Mouse (Mus musculus): ENCODE results near the gene Mgst3. TPM values are rescaled to one million over a fixed set of nuclear protein-coding genes. Genes with fewer than 3 reads are reported as not detected.

Mgst3 gene
- total and polyA plus RNA-seq, 3 experiments, result 1.4 TPM; not detected in 2

GRCm38 (mm10) chr1:167378019-167378418 is 15.6 kb downstream of the Mgst3 start:
- Histone ChIP-seq H3K27me3 (replicated peaks) (peaks cover 68% of the 10 kb centered on the region), H3K4me2 (ENCODE audit: insufficient read depth, low read depth, poor library complexity, severe bottlenecking) (no peak overlapping the region), H3K9ac (ENCODE audit: insufficient read depth, low read depth) (no peak overlapping the region), H3K27ac (ENCODE audit: insufficient read depth, low read depth) (no peak overlapping the region), H3K79me2 (replicated peaks; ENCODE audit: control insufficient read depth, extremely low read depth, insufficient read depth, poor library complexity, severe bottlenecking) (no peaks in the 10 kb centered on the region), H3K36me3 (replicated peaks in 1 of 2; ENCODE audit: control insufficient read depth in 1 of 2, insufficient read depth in 1 of 2, low read length in 1 of 2) (no peaks in the 10 kb centered on the region), H3K4me3 (replicated peaks in 1 of 3; ENCODE audit: low read depth in 2 of 3, low read length in 2 of 3, poor library complexity in 1 of 3) (no peak overlapping the region), H3K4me1 (ENCODE audit: control insufficient read depth in 1 of 2, insufficient read depth in 2 of 2) (peaks cover 7 to 12% of the 10 kb centered on the region in 2 experiments; a peak in 3 of 4 replicates), H3K9me3 (replicated peaks; ENCODE audit: low read length) (no peaks in the 10 kb centered on the region)
- in situ Hi-C loops (cut with MboI; ENCODE audit: low pct_ligation_motif_present, low pct_unique_long_range_greater_than_20kb, low sequenced_read_pairs), result no loop called here
- no peak for DNase-seq (ENCODE audit: extremely low read depth)
- dilution Hi-C loops (cut with MboI; ENCODE audit: extremely low pct_ligation_motif_present, extremely low pct_unique_long_range_greater_than_20kb, low sequenced_read_pairs), result no loop called here
- no peak for TF ChIP-seq SMC3 (IDR thresholded peaks at IDR 0.05; ENCODE audit: low read depth, low read length)
- no peak for TF ChIP-seq MAZ (IDR thresholded peaks at IDR 0.05; ENCODE audit: low read depth, low read length)
- no peak for TF ChIP-seq PAX5 (IDR thresholded peaks at IDR 0.05; ENCODE audit: low read length)
- TF ChIP-seq MYC (IDR thresholded peaks at IDR 0.05; ENCODE audit: low read depth, low read length), result no peak
- no peak for TF ChIP-seq RAD21 (IDR thresholded peaks at IDR 0.05; ENCODE audit: low read depth, low read length)
- TF ChIP-seq MAFK (IDR thresholded peaks at IDR 0.05; ENCODE audit: insufficient replicate concordance, low read length), result no peak
- TF ChIP-seq SIN3A (IDR thresholded peaks at IDR 0.05; ENCODE audit: low read length), result no peak
- no peak for TF ChIP-seq KAT2A (IDR thresholded peaks at IDR 0.05; ENCODE audit: insufficient replicate concordance, low read length)
- TF ChIP-seq POLR2A (IDR thresholded peaks at IDR 0.05; ENCODE audit: low read depth, low read length), result no peak
- no peak for TF ChIP-seq EP300 (IDR thresholded peaks at IDR 0.05; ENCODE audit: low read length)
- TF ChIP-seq NRF1 (IDR thresholded peaks at IDR 0.05; ENCODE audit: low read depth, low read length), result no peak
- TF ChIP-seq MEF2A (IDR thresholded peaks at IDR 0.05; ENCODE audit: borderline replicate concordance, low read depth, low read length), result no peak
- TF ChIP-seq USF1 (IDR thresholded peaks at IDR 0.05; ENCODE audit: low read depth, low read length), result no peak
- no peak for TF ChIP-seq ZC3H11A (IDR thresholded peaks at IDR 0.05; ENCODE audit: low read depth, low read length)
- TF ChIP-seq CTCF (conservative IDR thresholded peaks at IDR 0.05 in 1 of 2, IDR thresholded peaks at IDR 0.05 in 1 of 2; ENCODE audit: low read depth in 2 of 2, low read length in 2 of 2), result no peak
- no peak for TF ChIP-seq GABPA (IDR thresholded peaks at IDR 0.05; ENCODE audit: insufficient replicate concordance, low read depth, low read length)
- no peak for TF ChIP-seq IRF4 (IDR thresholded peaks at IDR 0.05; ENCODE audit: low read depth, low read length)
- TF ChIP-seq CHD1 (IDR thresholded peaks at IDR 0.05; ENCODE audit: low read depth, low read length), result no peak
- TF ChIP-seq NELFE (IDR thresholded peaks at IDR 0.05; ENCODE audit: low read depth, low read length), result no peak
- TF ChIP-seq ZNF384 (IDR thresholded peaks at IDR 0.05; ENCODE audit: low read depth, low read length), result no peak

- Histone ChIP-seq H3K4me1 (ENCODE audit: control insufficient read depth in 1 of 2, insufficient read depth in 2 of 2) (peaks cover 7 to 16% of the 10 kb centered on the region in 2 experiments; a peak in 3 of 4 replicates), H3K27ac (ENCODE audit: insufficient read depth, low read depth) (no peak overlapping the region), H3K9me3 (replicated peaks; ENCODE audit: low read length) (no peaks in the 10 kb centered on the region), H3K9ac (ENCODE audit: insufficient read depth, low read depth) (no peak overlapping the region), H3K4me3 (replicated peaks in 1 of 3; ENCODE audit: low read depth in 2 of 3, low read length in 2 of 3, poor library complexity in 1 of 3) (no peak overlapping the region), H3K36me3 (replicated peaks in 1 of 2; ENCODE audit: control insufficient read depth in 1 of 2, insufficient read depth in 1 of 2, low read length in 1 of 2) (no peaks in the 10 kb centered on the region), H3K79me2 (replicated peaks; ENCODE audit: control insufficient read depth, extremely low read depth, insufficient read depth, poor library complexity, severe bottlenecking) (no peaks in the 10 kb centered on the region), H3K27me3 (replicated peaks) (peaks cover 40% of the 10 kb centered on the region), H3K4me2 (ENCODE audit: insufficient read depth, low read depth, poor library complexity, severe bottlenecking) (peak overlapping the region; percentile 68; the same call in 1 of the 2 replicates)
- TF ChIP-seq ETS1 (conservative IDR thresholded peaks at IDR 0.05; ENCODE audit: low read depth, low read length), result no peak
- TF ChIP-seq TBP (conservative IDR thresholded peaks at IDR 0.05; ENCODE audit: low read depth, low read length), result no peak
- TF ChIP-seq MYC (IDR thresholded peaks at IDR 0.05; ENCODE audit: low read depth, low read length), result no peak
- TF ChIP-seq TCF12 (IDR thresholded peaks at IDR 0.05; ENCODE audit: low read depth, low read length), result no peak
- no peak for TF ChIP-seq ZMIZ1 (IDR thresholded peaks at IDR 0.05; ENCODE audit: low read depth, low read length)
- no peak for TF ChIP-seq PAX5 (IDR thresholded peaks at IDR 0.05; ENCODE audit: low read length)
- no peak for TF ChIP-seq RAD21 (IDR thresholded peaks at IDR 0.05; ENCODE audit: low read depth, low read length)
- TF ChIP-seq IRF4 (IDR thresholded peaks at IDR 0.05; ENCODE audit: low read depth, low read length), result no peak
- no peak for TF ChIP-seq MAFK (IDR thresholded peaks at IDR 0.05; ENCODE audit: insufficient replicate concordance, low read length)
- no peak for TF ChIP-seq ELF1 (IDR thresholded peaks at IDR 0.05; ENCODE audit: low read depth, low read length)
- TF ChIP-seq CHD2 (IDR thresholded peaks at IDR 0.05; ENCODE audit: low read length), result no peak
- TF ChIP-seq MEF2A (IDR thresholded peaks at IDR 0.05; ENCODE audit: borderline replicate concordance, low read depth, low read length), result no peak
- no peak for TF ChIP-seq POLR2A (IDR thresholded peaks at IDR 0.05; ENCODE audit: low read depth, low read length)
- dilution Hi-C loops (cut with MboI; ENCODE audit: extremely low pct_ligation_motif_present, extremely low pct_unique_long_range_greater_than_20kb, low sequenced_read_pairs), result no loop called here
- in situ Hi-C loops (cut with MboI; ENCODE audit: low pct_ligation_motif_present, low pct_unique_long_range_greater_than_20kb, low sequenced_read_pairs), result no loop called here
- no peak for DNase-seq (ENCODE audit: extremely low read depth)
Measured at GRCm38 (mm10) chr1:167374942-167375341, 18.7 kb downstream of the Mgst3 start.

All from CH12.LX (cell line).